Comparison of ENCODE assay signal across 13 mouse cellular contexts in genomic region chr11:54834596-54834995, GRCm38 (mm10). TPM values are rescaled to one million over a fixed set of nuclear protein-coding genes. Genes with fewer than 3 reads are reported as not detected.
A peak's percentile ranks its signal among the peaks of the same experiment; 100 is the strongest.
DNase-seq lines count a peak whose midpoint lies in the region; ATAC-seq and TF ChIP-seq lines count a peak whose summit lies in the region.
"Had no signal": no experiment of that assay in that cellular context is flagged by ENCODE, and none has a peak within 500 bp of the region (broad histone marks: within the 10 kb centered on the region; RNA-seq: fewer than 3 reads in every experiment).

No protein-coding gene starts in this region.

- H3K27ac ChIP-seq in liver, adult 2 months (replicated peaks; ENCODE audit: insufficient read depth, low read depth, low read length): no peak overlapping the region
- no peak overlapping the region for H3K27ac ChIP-seq in liver, embryonic 12.5 days
- no peak overlapping the region for H3K27ac ChIP-seq in ES-E14 (ENCODE audit: insufficient read depth, low read depth, low read length, poor library complexity, severe bottlenecking)
- no peak overlapping the region for H3K27ac ChIP-seq in heart, embryonic 12.5 days (ENCODE audit: poor library complexity, severe bottlenecking)
- no peak overlapping the region for H3K27ac ChIP-seq in hindbrain, embryonic 16.5 days (ENCODE audit: low read depth, low read length)
- H3K27ac ChIP-seq: embryonic facial prominence, embryonic 15.5 days had no signal

- TF ChIP-seq POLR2A in liver, adult 2 months (IDR thresholded peaks at IDR 0.05; ENCODE audit: extremely low read depth, insufficient read depth, low read length): no peak

- H3K4me3 ChIP-seq in liver, adult 2 months (ENCODE audit: insufficient read depth, low read depth, low read length): no peak overlapping the region
- no peak overlapping the region for H3K4me3 ChIP-seq in liver, embryonic 12.5 days
- no peak overlapping the region for H3K4me3 ChIP-seq in ES-E14 (ENCODE audit: insufficient read depth in 1 of 2, low read depth in 1 of 2, low read length in 2 of 2, poor library complexity in 1 of 2, severe bottlenecking in 1 of 2)
- no peak overlapping the region for H3K4me3 ChIP-seq in heart, embryonic 12.5 days
- no peak overlapping the region for H3K4me3 ChIP-seq in hindbrain, embryonic 16.5 days (ENCODE audit: low read length)
- H3K4me3 ChIP-seq: embryonic facial prominence, embryonic 15.5 days had no signal

- no peaks in the 10 kb centered on the region for H3K79me2 ChIP-seq in liver, adult 2 months (ENCODE audit: control insufficient read depth, insufficient read depth, low read length)

- 67% methylated on average over 2 of the region's 2 CpGs for WGBS in liver, adult 2 months
- WGBS in liver, embryonic 12.5 days (ENCODE audit: insufficient replicate concordance): 51% methylated on average over 2 of the region's 2 CpGs
- WGBS in heart, embryonic 12.5 days: 55% methylated on average over 2 of the region's 2 CpGs
- WGBS in hindbrain, embryonic 16.5 days: 63% methylated on average over 2 of the region's 2 CpGs

- H3K36me3 ChIP-seq in liver, adult 2 months (ENCODE audit: control insufficient read depth, insufficient read depth, low read length): no peaks in the 10 kb centered on the region
- no peaks in the 10 kb centered on the region for H3K36me3 ChIP-seq in liver, embryonic 12.5 days
- no peaks in the 10 kb centered on the region for H3K36me3 ChIP-seq in ES-E14 (ENCODE audit: control insufficient read depth, insufficient read depth, low read length, poor library complexity, severe bottlenecking)
- no peaks in the 10 kb centered on the region for H3K36me3 ChIP-seq in splenic B cell, adult 2 months (ENCODE audit: control insufficient read depth, insufficient read depth, low read length, poor library complexity, severe bottlenecking)
- peaks cover 2% of the 10 kb centered on the region; the same call in 1 of the 2 replicates for H3K36me3 ChIP-seq in heart, embryonic 12.5 days
- no peaks in the 10 kb centered on the region for H3K36me3 ChIP-seq in hindbrain, embryonic 16.5 days (ENCODE audit: control insufficient read depth, insufficient read depth, low read length)
- H3K36me3 ChIP-seq: embryonic facial prominence, embryonic 15.5 days had no signal

- in situ Hi-C loops in ES-E14 (cut with MboI; ENCODE audit: low sequenced_read_pairs in 2 of 2, unreplicated experiment in 2 of 2): no loop called here

- ATAC-seq in liver, embryonic 12.5 days: no peak
- no peak for ATAC-seq in heart, embryonic 12.5 days (ENCODE audit: insufficient number of reproducible peaks, low FRiP score)
- ATAC-seq in hindbrain, embryonic 16.5 days: no peak

- DNase-seq in liver, adult 2 months (ENCODE audit: extremely low read depth, low read depth, low spot score): peak; percentile 7
- peak; percentile 84 for DNase-seq in ES-E14 (ENCODE audit: low read depth, low spot score)
- peak; percentile 34 for DNase-seq in c-Kit-positive CD71-positive TER-119-negative erythroid progenitor cells, embryonic 14.5 days (ENCODE audit: low read depth)
- DNase-seq in splenic B cell, adult 2 months (ENCODE audit: low read depth, low spot score): peak; percentile 71
- DNase-seq in layer of hippocampus, adult 18-20 months (ENCODE audit: low spot score in 2 of 2): no peak
- DNase-seq: cerebellum, adult 8-10 months; kidney, adult 18-20 months; lung, postnatal 14 days; right cerebral cortex, postnatal 14 days had no signal

- no peak overlapping the region for H3K9ac ChIP-seq in liver, adult 2 months (ENCODE audit: low read depth, low read length)
- no peak overlapping the region for H3K9ac ChIP-seq in liver, embryonic 12.5 days
- H3K9ac ChIP-seq in ES-E14 (ENCODE audit: insufficient read depth, low read depth, low read length, poor library complexity, severe bottlenecking): no peak overlapping the region
- H3K9ac ChIP-seq in heart, embryonic 12.5 days: no peak overlapping the region
- no peak overlapping the region for H3K9ac ChIP-seq in hindbrain, embryonic 16.5 days (ENCODE audit: low read depth, low read length)
- H3K9ac ChIP-seq: embryonic facial prominence, embryonic 15.5 days had no signal

- TF ChIP-seq CTCF in liver, adult 2 months (IDR thresholded peaks at IDR 0.05; ENCODE audit: low read depth, low read length): no peak

- H3K9me3 ChIP-seq in liver, embryonic 12.5 days (replicated peaks): no peaks in the 10 kb centered on the region
- no peaks in the 10 kb centered on the region for H3K9me3 ChIP-seq in ES-E14 (ENCODE audit: control insufficient read depth, insufficient read depth, low read depth, low read length)
- 0 out of 2 replicates have a peak, but pooled peaks cover 4% of the 10 kb centered on the region for H3K9me3 ChIP-seq in heart, embryonic 12.5 days (replicated peaks)
- H3K9me3 ChIP-seq in hindbrain, embryonic 16.5 days (ENCODE audit: control insufficient read depth, low read length): no peaks in the 10 kb centered on the region
- H3K9me3 ChIP-seq: embryonic facial prominence, embryonic 15.5 days had no signal

- no peaks in the 10 kb centered on the region for H3K4me1 ChIP-seq in liver, adult 2 months (ENCODE audit: control insufficient read depth, insufficient read depth, low read length)
- H3K4me1 ChIP-seq in liver, embryonic 12.5 days: peaks cover 10% of the 10 kb centered on the region; the same call in 1 of the 2 replicates
- no peaks in the 10 kb centered on the region for H3K4me1 ChIP-seq in ES-E14 (ENCODE audit: control insufficient read depth in 2 of 2, insufficient read depth in 2 of 2, low read length in 2 of 2, poor library complexity in 1 of 2)
- H3K4me1 ChIP-seq in heart, embryonic 12.5 days (replicated peaks): no peaks in the 10 kb centered on the region
- no peaks in the 10 kb centered on the region for H3K4me1 ChIP-seq in hindbrain, embryonic 16.5 days (ENCODE audit: control insufficient read depth, insufficient read depth, low read depth, low read length)
- H3K4me1 ChIP-seq: embryonic facial prominence, embryonic 15.5 days had no signal

- H3K4me2 ChIP-seq in liver, embryonic 12.5 days: no peak overlapping the region
- no peak overlapping the region for H3K4me2 ChIP-seq in heart, embryonic 12.5 days
- no peak overlapping the region for H3K4me2 ChIP-seq in hindbrain, embryonic 16.5 days (ENCODE audit: low read length)
- H3K4me2 ChIP-seq: embryonic facial prominence, embryonic 15.5 days had no signal

- H3K27me3 ChIP-seq in liver, adult 2 months (ENCODE audit: control insufficient read depth, insufficient read depth, low read length): no peaks in the 10 kb centered on the region
- H3K27me3 ChIP-seq in liver, embryonic 12.5 days (replicated peaks): no peaks in the 10 kb centered on the region
- H3K27me3 ChIP-seq in splenic B cell, adult 2 months (ENCODE audit: control insufficient read depth, insufficient read depth, low read length, poor library complexity, severe bottlenecking): no peaks in the 10 kb centered on the region
- no peaks in the 10 kb centered on the region for H3K27me3 ChIP-seq in heart, embryonic 12.5 days (replicated peaks)
- H3K27me3 ChIP-seq in hindbrain, embryonic 16.5 days (replicated peaks; ENCODE audit: control insufficient read depth, insufficient read depth, low read length): no peaks in the 10 kb centered on the region
- H3K27me3 ChIP-seq: embryonic facial prominence, embryonic 15.5 days had no signal

TF ChIP-seq in ES-E14, 5 proteins besides CTCF, POLR2A, EP300 and RAD21:
- TF ChIP-seq HCFC1 (IDR thresholded peaks at IDR 0.05; ENCODE audit: borderline replicate concordance, insufficient read depth, low read length): no peak
- TF ChIP-seq ZNF384 (IDR thresholded peaks at IDR 0.05; ENCODE audit: low read depth, low read length): no peak
- no peak for TF ChIP-seq CHD2 (IDR thresholded peaks at IDR 0.05; ENCODE audit: low read depth, low read length)
- TF ChIP-seq ZC3H11A (IDR thresholded peaks at IDR 0.05; ENCODE audit: borderline replicate concordance, low read depth, low read length): no peak
- TF ChIP-seq MAFK (IDR thresholded peaks at IDR 0.05; ENCODE audit: insufficient read depth, low read depth, low read length): no peak

RNA-seq across cellular contexts. Expression of gene Lyrm7, which starts 26.1 kb away (rescaled TPM):
- 1.3 and 1.8 TPM in 2 replicates for total RNA-seq in liver, adult 2 months (2014; rRNA removed)
- 0.46 and 1.2 TPM in 2 replicates for polyA plus RNA-seq in liver, adult 2 months (2012; rRNA removed)
- polyA plus RNA-seq in liver, embryonic 12.5 days (2016; fragmentation: Nextera tagmentation; extraction: Ambion mirVana): 6.7 and 7.6 TPM in 2 replicates
- 0.98 and 1.4 TPM in 2 replicates for total RNA-seq in ES-E14 (2012; rRNA removed)
- 14.5 and 20.1 TPM in 2 replicates for polyA plus RNA-seq in heart, embryonic 12.5 days (2016; fragmentation: Nextera tagmentation; extraction: Ambion mirVana)
- 10 to 100 TPM; 29.5 to 35.5 TPM for total RNA-seq in layer of hippocampus, adult 18-20 months (2021)
- polyA plus RNA-seq in hindbrain, embryonic 16.5 days (2015; fragmentation: Nextera tagmentation; extraction: Ambion mirVana): 10.4 and 10.6 TPM in 2 replicates

RNA-seq across cellular contexts. Expression of gene Hint1, which starts 31.6 kb away (rescaled TPM):
- total RNA-seq in liver, adult 2 months (2014; rRNA removed): 629 and 808 TPM in 2 replicates
- 664 and 683 TPM in 2 replicates for polyA plus RNA-seq in liver, adult 2 months (2012; rRNA removed)
- polyA plus RNA-seq in liver, embryonic 12.5 days (2016; fragmentation: Nextera tagmentation; extraction: Ambion mirVana): 479 and 518 TPM in 2 replicates
- 641 and 707 TPM in 2 replicates for total RNA-seq in ES-E14 (2012; rRNA removed)
- polyA plus RNA-seq in heart, embryonic 12.5 days (2016; fragmentation: Nextera tagmentation; extraction: Ambion mirVana): 743 and 765 TPM in 2 replicates
- 100 to 1,000 TPM; 265 to 272 TPM for total RNA-seq in layer of hippocampus, adult 18-20 months (2021)
- 728 and 827 TPM in 2 replicates for polyA plus RNA-seq in hindbrain, embryonic 16.5 days (2015; fragmentation: Nextera tagmentation; extraction: Ambion mirVana)

RNA-seq across cellular contexts. Expression of gene Cdc42se2, which starts 47.1 kb away (rescaled TPM):
- 9.2 and 9.3 TPM in 2 replicates for total RNA-seq in liver, adult 2 months (2014; rRNA removed)
- 7.4 and 8.0 TPM in 2 replicates for polyA plus RNA-seq in liver, adult 2 months (2012; rRNA removed)
- polyA plus RNA-seq in liver, embryonic 12.5 days (2016; fragmentation: Nextera tagmentation; extraction: Ambion mirVana): 28.0 and 28.5 TPM in 2 replicates
- 34.4 and 53.8 TPM in 2 replicates for total RNA-seq in ES-E14 (2012; rRNA removed)
- polyA plus RNA-seq in heart, embryonic 12.5 days (2016; fragmentation: Nextera tagmentation; extraction: Ambion mirVana): 68.7 and 68.9 TPM in 2 replicates
- 100 to 1,000 TPM; 135 to 144 TPM for total RNA-seq in layer of hippocampus, adult 18-20 months (2021)
- 136 and 147 TPM in 2 replicates for polyA plus RNA-seq in hindbrain, embryonic 16.5 days (2015; fragmentation: Nextera tagmentation; extraction: Ambion mirVana)

Comparison
In these comparisons a context has a peak if more than half of its experiments do, and no peak if none do; other contexts are left out.
1. DNase-seq: peak in liver, adult 2 months (single experiment), ES-E14 (single experiment), c-Kit-positive CD71-positive TER-119-negative erythroid progenitor cells, embryonic 14.5 days (single experiment) and splenic B cell, adult 2 months (single experiment); none in layer of hippocampus, adult 18-20 months (0 of 2).